Mouse (Mus musculus): ENCODE results near the gene Bckdha.

DNA sequence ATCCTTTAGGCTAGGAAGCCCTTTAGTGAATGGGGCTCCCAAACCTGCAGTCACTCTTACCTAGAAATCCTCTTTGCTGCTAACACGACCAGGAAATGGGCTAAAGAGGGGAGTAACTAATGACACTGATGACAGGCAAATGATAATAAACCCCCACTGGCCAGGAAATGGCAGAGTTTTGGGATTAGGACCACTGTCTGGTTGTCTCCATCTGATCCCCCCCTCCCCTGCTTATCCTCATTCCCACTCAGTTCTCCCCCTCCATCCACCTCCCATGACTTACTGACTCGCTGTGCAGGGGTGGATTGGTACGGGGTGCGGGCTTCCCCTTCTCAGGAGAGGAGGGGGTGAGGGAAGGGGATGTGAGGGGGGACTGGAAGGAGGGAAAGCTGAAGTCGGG lies 31.3 kb upstream of the Bckdha start:
- no peak for TF ChIP-seq CTCF (IDR thresholded peaks at IDR 0.05; ENCODE audit: low read depth)
- no peak for TF ChIP-seq EP300 (IDR thresholded peaks at IDR 0.05; ENCODE audit: low read depth)

Measured in liver, postnatal 0 days (tissue).